Mouse (Mus musculus) layer of hippocampus, postnatal 10 days (tissue): Measurements from ENCODE around the gene Zfp248. TPM values are rescaled to one million over a fixed set of nuclear protein-coding genes. Genes with fewer than 3 reads are reported as not detected.

Experiments used
- DNase-seq, 2 experiments: peaks; one replicate each; pipeline ENCODE4 v3.0.0; 2021; ENCODE audit warnings: low spot score in 2 of 2
- microRNA-seq, 2 experiments: library from miRNA; unstranded; fragments of <30 nt; microRNA quantifications; one replicate each; pipeline ENCODE4 v1.2.0; 2021
- total RNA-seq, 2 experiments: library from RNA; stranded (reverse); gene quantifications; 2 replicates each; pipeline ENCODE4 v1.2.3; 2021

The Zfp248 gene
- total RNA-seq, 2 experiments from 2014 or later = 14.3 to 15.0 TPM

DNA sequence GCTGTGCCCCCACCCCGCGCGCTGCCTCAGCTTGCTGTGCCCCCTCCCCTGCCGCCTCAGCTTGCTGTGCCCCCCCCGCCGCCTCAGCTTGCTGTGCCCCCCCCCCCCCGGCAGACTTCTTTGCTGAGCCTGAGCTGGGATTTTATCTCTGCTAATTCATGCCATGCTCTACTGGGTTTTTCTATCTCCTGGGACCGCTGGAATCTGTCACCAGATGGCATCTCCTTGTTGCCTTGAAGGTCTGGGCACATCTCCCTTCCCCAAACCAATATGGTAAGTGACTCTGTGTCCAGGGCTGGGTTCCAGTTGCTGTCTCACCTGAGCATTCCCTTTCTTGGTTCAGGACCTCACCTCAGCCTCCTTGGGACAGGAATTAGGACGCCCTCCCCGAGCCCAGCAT is 77.7 kb downstream of the Zfp248 start:
- DNase-seq = no peak

Small RNAs within 50 kb of the gene (microRNA-seq; reads per million reads assigned to microRNA genes)
- 0 reads per million in 2 experiments for gene Gm25953

Other genes with a start within 250 kb of the Zfp248 start
- 10 to 100 TPM; 25.4 to 28.3 TPM for gene Bms1, start 36.1 kb downstream of the Zfp248 start, total RNA-seq
- 10 to 100 TPM; 17.4 TPM for gene Zfp9, start 23.8 kb upstream of the Zfp248 start, total RNA-seq
- gene Ankrd26, start 106.7 kb upstream of the Zfp248 start, total RNA-seq = 1 to 10 TPM; 6.6 to 8.8 TPM